Mouse (Mus musculus): ENCODE results near the gene Pon2. TPM values are rescaled to one million over a fixed set of nuclear protein-coding genes. Genes with fewer than 3 reads are reported as not detected.

The Pon2 gene
- polyA plus RNA-seq, 1 experiment from 2014 or later = 32.3 TPM

- Histone ChIP-seq H3K4me1 (no peaks in the 10 kb centered on the region), H3K36me3 (no peaks in the 10 kb centered on the region), H3K9me3 (replicated peaks) (no peaks in the 10 kb centered on the region), H3K27ac (replicated peaks) (no peak overlapping the region), H3K9ac (replicated peaks) (no peak overlapping the region), H3K4me3 (replicated peaks) (no peak overlapping the region), H3K27me3 (replicated peaks) (no peaks in the 10 kb centered on the region), H3K4me2 (no peak overlapping the region)
- 93% methylated on average over 3 of the region's 3 CpGs for WGBS
- no peak for ATAC-seq (ENCODE audit: low FRiP score)
These were observed 12.2 kb upstream of the Pon2 start for GRCm38 (mm10) chr6:5310491-5310890.

GRCm38 (mm10) chr6:5309595-5310197 lies 11.4 kb upstream of the Pon2 start:
- H3K4me1 ChIP-seq = no peaks in the 10 kb centered on the region
- no peak overlapping the region for H3K9ac ChIP-seq (replicated peaks)
- no peak overlapping the region for H3K4me2 ChIP-seq
- 81% methylated on average over 7 of the region's 7 CpGs for WGBS
- no peaks in the 10 kb centered on the region for H3K9me3 ChIP-seq (replicated peaks)
- no peaks in the 10 kb centered on the region for H3K36me3 ChIP-seq
- no peak for ATAC-seq (ENCODE audit: low FRiP score)
- H3K4me3 ChIP-seq (replicated peaks) = no peak overlapping the region
- no peak overlapping the region for H3K27ac ChIP-seq (replicated peaks)
- no peaks in the 10 kb centered on the region for H3K27me3 ChIP-seq (replicated peaks)

- H3K4me3 ChIP-seq (replicated peaks) = no peak overlapping the region
- no peak for ATAC-seq (ENCODE audit: low FRiP score)
- no peak overlapping the region for H3K27ac ChIP-seq (replicated peaks)
- H3K4me1 ChIP-seq = no peaks in the 10 kb centered on the region
- H3K4me2 ChIP-seq = no peak overlapping the region
- 87% methylated on average over 3 of the region's 3 CpGs for WGBS
- no peaks in the 10 kb centered on the region for H3K27me3 ChIP-seq (replicated peaks)
- no peak overlapping the region for H3K9ac ChIP-seq (replicated peaks)
- H3K9me3 ChIP-seq (replicated peaks) = no peaks in the 10 kb centered on the region; the same call in 1 of the 2 replicates
- no peaks in the 10 kb centered on the region for H3K36me3 ChIP-seq
These were observed 7.7 kb upstream of the Pon2 start for GRCm38 (mm10) chr6:5305926-5306325.

GRCm38 (mm10) chr6:5304956-5305355 lies 6.7 kb upstream of the Pon2 start:
- H3K4me2 ChIP-seq = no peak overlapping the region
- H3K27ac ChIP-seq (replicated peaks) = no peak overlapping the region
- WGBS = 86% methylated on average over 8 of the region's 8 CpGs
- no peak overlapping the region for H3K9ac ChIP-seq (replicated peaks)
- H3K9me3 ChIP-seq (replicated peaks) = no peaks in the 10 kb centered on the region; the same call in 1 of the 2 replicates
- ATAC-seq (ENCODE audit: low FRiP score) = no peak
- H3K4me3 ChIP-seq (replicated peaks) = no peak overlapping the region
- H3K27me3 ChIP-seq (replicated peaks) = no peaks in the 10 kb centered on the region
- no peaks in the 10 kb centered on the region for H3K4me1 ChIP-seq
- no peaks in the 10 kb centered on the region for H3K36me3 ChIP-seq

- Histone ChIP-seq H3K27me3 (replicated peaks) (peaks cover 6% of the 10 kb centered on the region; the same call in 1 of the 2 replicates), H3K4me3 (replicated peaks) (no peak overlapping the region), H3K27ac (replicated peaks) (no peak overlapping the region), H3K9ac (replicated peaks) (no peak overlapping the region), H3K4me2 (no peak overlapping the region), H3K4me1 (peaks cover 14% of the 10 kb centered on the region), H3K9me3 (replicated peaks) (no peaks in the 10 kb centered on the region; the same call in 1 of the 2 replicates), H3K36me3 (no peaks in the 10 kb centered on the region)
- ATAC-seq (ENCODE audit: low FRiP score) = no peak
- 89% methylated on average over 8 of the region's 8 CpGs for WGBS
These were observed 2.4 kb upstream of the Pon2 start for GRCm38 (mm10) chr6:5300629-5301028.

DNA sequence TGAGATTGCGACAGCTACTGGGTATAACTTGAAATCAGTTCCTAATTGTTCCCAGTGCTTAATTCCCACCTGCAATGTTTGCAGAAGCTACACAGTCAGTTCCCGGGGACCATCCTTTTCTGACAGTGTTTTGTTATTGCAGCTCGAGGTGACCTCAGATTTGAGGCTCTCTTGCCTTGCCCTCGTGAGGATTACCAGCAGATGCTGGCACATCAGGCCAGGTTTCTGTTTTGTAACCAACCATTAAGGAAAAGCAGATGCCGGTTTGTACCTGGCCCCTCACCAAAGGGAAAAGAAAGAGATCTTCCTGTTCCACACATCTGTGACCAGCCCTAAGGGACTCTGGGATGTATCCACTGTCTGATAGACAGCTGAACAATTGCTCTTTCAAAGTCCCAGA lies 1.3 kb upstream of the Pon2 start:
- H3K36me3 ChIP-seq = no peaks in the 10 kb centered on the region
- ATAC-seq (ENCODE audit: low FRiP score) = no peak
- no peak overlapping the region for H3K4me3 ChIP-seq (replicated peaks)
- WGBS = 68% methylated on average over 5 of the region's 5 CpGs
- H3K9me3 ChIP-seq (replicated peaks) = no peaks in the 10 kb centered on the region; the same call in 1 of the 2 replicates
- peaks cover 14% of the 10 kb centered on the region for H3K4me1 ChIP-seq
- H3K27ac ChIP-seq (replicated peaks) = no peak overlapping the region
- peaks cover 6% of the 10 kb centered on the region; the same call in 1 of the 2 replicates for H3K27me3 ChIP-seq (replicated peaks)
- H3K9ac ChIP-seq (replicated peaks) = no peak overlapping the region
- H3K4me2 ChIP-seq = no peak overlapping the region

DNA sequence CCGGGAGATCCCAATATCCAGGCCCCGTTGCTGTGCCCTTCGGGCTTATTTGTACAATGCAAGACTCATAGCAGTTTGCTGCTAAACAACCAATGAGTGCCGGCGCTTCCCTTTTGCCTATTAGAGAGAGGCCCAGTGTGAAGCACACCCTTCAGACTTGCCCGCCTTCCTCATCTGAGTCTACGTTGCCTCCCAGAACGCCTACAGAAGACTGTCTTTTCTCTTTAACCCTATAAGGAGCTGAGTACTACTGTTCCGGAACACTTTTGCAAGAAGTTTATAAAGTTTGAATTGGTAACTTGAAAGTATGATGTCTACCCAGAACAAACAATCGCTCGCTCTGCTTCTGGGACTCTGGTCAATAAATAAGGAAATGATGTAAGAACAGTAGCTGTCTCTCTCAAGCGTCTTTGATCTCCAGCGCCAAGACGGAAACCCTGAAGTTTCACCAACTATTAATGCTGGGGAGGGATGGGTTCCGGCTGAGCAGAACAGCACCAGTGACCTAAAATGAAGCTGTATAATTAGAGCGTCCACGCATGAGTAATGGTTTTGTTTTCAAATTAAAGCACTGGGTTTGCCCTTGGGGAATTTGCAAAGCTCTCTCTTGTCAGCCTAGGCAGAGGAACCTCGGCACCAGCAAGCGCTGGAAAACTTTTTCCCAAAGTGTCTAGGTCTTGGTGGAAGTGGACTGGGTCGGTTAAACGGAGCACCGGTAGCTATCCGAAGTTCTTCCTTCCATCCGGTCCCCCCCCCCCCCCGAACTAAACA lies 749 bp downstream of the Pon2 start:
- Histone ChIP-seq H3K36me3 (no peaks in the 10 kb centered on the region), H3K27ac (replicated peaks) (peak overlapping the region; percentile 74), H3K9me3 (replicated peaks) (no peaks in the 10 kb centered on the region), H3K27me3 (replicated peaks) (peaks cover 6% of the 10 kb centered on the region; the same call in 1 of the 2 replicates), H3K4me1 (peaks cover 14% of the 10 kb centered on the region), H3K4me3 (replicated peaks) (peak overlapping the region; percentile 57), H3K9ac (replicated peaks) (peak overlapping the region; percentile 55), H3K4me2 (peak overlapping the region; percentile 96)
- WGBS = 4% methylated on average over 25 of the region's 25 CpGs
- peak; percentile 66 for ATAC-seq (ENCODE audit: low FRiP score)

DNA sequence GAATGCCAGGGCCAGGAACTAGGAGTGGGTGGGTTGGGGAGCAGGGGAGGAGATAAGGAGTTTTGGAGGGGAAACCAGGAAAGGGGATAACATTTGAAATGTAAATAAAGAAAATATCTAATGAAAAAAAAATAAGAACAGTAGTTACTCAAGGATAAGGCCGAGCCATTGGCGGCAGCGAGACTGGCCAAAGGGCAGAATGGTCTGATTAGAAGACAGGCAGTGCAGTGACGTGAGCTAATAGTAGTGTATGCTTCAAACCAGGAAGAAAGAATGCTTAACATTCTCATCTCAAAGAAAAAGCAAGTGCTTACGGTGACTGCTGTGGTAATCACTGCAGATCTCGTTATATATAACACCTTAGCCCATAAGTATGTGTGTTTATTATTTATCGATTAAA lies 2.2 kb downstream of the Pon2 start:
- H3K9me3 ChIP-seq (replicated peaks) = no peaks in the 10 kb centered on the region
- peaks cover 20% of the 10 kb centered on the region for H3K4me1 ChIP-seq
- H3K4me2 ChIP-seq = no peak overlapping the region
- WGBS = 98% methylated on average over 7 of the region's 7 CpGs
- H3K4me3 ChIP-seq (replicated peaks) = no peak overlapping the region
- no peaks in the 10 kb centered on the region for H3K36me3 ChIP-seq
- no peak overlapping the region for H3K27ac ChIP-seq (replicated peaks)
- H3K27me3 ChIP-seq (replicated peaks) = peaks cover 6% of the 10 kb centered on the region; the same call in 1 of the 2 replicates
- no peak for ATAC-seq (ENCODE audit: low FRiP score)
- H3K9ac ChIP-seq (replicated peaks) = no peak overlapping the region

DNA sequence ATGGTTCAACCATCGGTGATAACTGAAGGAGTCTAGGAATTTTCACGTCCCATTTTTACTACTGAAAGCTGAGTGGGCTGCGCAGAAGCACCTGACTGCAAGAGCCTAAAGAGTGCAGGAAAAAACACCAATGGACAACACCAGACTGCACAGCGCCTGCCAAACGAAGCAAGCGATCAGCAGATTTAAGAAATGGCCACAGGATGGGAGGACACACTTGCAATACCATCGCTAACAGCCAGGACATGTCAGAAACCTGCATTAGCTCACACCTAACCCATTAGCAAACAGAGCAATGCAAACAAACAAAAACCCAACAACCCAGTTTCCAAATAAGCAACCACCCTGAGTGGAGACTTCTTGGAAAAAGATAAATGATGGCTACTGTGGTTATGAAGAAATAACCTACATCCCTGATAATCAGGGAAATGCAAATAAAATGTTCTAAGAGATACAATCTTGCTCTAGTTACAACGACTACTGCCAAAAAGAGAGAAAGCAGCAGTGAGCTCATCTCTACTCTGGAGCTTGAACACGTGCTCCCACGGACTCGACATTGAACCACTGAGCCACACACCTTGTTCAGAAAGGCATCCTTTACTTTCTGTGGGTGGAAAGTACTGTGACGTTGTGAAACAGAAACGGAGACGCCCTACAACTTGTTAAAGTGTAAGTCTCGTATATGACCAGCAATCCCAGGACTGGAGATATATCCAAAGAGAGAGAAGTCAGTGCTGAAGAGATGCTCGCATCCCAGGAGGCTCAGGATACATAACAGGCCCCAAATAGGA lies 3.4 kb downstream of the Pon2 start:
- WGBS = 96% methylated on average over 16 of the region's 16 CpGs

DNA sequence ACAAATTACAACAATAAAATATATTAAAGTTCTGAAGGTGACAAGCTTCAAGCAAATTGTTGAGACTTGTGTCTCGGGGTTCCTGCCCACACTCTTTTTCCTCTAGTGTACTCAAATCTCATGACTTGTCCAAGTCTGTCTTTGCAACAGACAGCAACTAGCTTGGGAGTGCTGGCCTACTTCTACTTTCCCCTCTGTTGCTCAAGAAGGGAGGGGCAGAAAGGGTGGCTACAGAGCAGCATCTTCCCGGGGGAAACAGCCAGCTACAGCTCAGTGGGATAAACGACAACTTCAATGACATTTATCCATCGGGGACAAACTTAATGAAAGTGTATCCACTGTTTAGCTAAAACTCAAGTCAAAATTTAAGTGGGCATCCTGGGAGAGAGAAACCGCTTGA lies 5.4 kb downstream of the Pon2 start:
- no peak overlapping the region for H3K9ac ChIP-seq (replicated peaks)
- WGBS = 83% methylated on average over 5 of the region's 5 CpGs
- H3K27ac ChIP-seq (replicated peaks) = no peak overlapping the region
- H3K4me1 ChIP-seq = peaks cover 14% of the 10 kb centered on the region
- no peaks in the 10 kb centered on the region for H3K36me3 ChIP-seq
- no peak overlapping the region for H3K4me2 ChIP-seq
- no peaks in the 10 kb centered on the region for H3K9me3 ChIP-seq (replicated peaks)
- peaks cover 6% of the 10 kb centered on the region; the same call in 1 of the 2 replicates for H3K27me3 ChIP-seq (replicated peaks)
- ATAC-seq (ENCODE audit: low FRiP score) = no peak
- H3K4me3 ChIP-seq (replicated peaks) = no peak overlapping the region

More for the DNA sequence above, 3.4 kb downstream of the Pon2 start:
- Histone ChIP-seq H3K27me3 (replicated peaks) (peaks cover 6% of the 10 kb centered on the region; the same call in 1 of the 2 replicates), H3K9me3 (replicated peaks) (no peaks in the 10 kb centered on the region), H3K4me2 (no peak overlapping the region), H3K27ac (replicated peaks) (no peak overlapping the region), H3K9ac (replicated peaks) (no peak overlapping the region), H3K4me1 (peaks cover 20% of the 10 kb centered on the region), H3K4me3 (replicated peaks) (no peak overlapping the region), H3K36me3 (no peaks in the 10 kb centered on the region)
- no peak for ATAC-seq (ENCODE audit: low FRiP score)

- H3K27me3 ChIP-seq (replicated peaks) = no peaks in the 10 kb centered on the region
- no peak overlapping the region for H3K4me3 ChIP-seq (replicated peaks)
- no peak overlapping the region for H3K27ac ChIP-seq (replicated peaks)
- no peaks in the 10 kb centered on the region for H3K36me3 ChIP-seq
- ATAC-seq (ENCODE audit: low FRiP score) = peak; percentile 22; the same call in 1 of the 2 replicates
- H3K9ac ChIP-seq (replicated peaks) = no peak overlapping the region
- H3K4me1 ChIP-seq = peaks cover 6% of the 10 kb centered on the region; the same call in 1 of the 2 replicates
- WGBS = 60% methylated on average over 4 of the region's 4 CpGs
- H3K9me3 ChIP-seq (replicated peaks) = no peaks in the 10 kb centered on the region
- H3K4me2 ChIP-seq = no peak overlapping the region
These were observed 6.8 kb downstream of the Pon2 start for GRCm38 (mm10) chr6:5291450-5291849.
